Mouse (Mus musculus) c-Kit-positive CD71-negative TER-119-negative erythroid progenitor cells, embryonic 14.5 days (primary cell): ENCODE results near the gene A930017K11Rik.

ENCODE experiments used
- DNase-seq: peaks from one replicate; pipeline ENCODE4 v3.0.0-alpha.2; 2013; ENCODE audit warnings: low read depth

The A930017K11Rik gene

DNA sequence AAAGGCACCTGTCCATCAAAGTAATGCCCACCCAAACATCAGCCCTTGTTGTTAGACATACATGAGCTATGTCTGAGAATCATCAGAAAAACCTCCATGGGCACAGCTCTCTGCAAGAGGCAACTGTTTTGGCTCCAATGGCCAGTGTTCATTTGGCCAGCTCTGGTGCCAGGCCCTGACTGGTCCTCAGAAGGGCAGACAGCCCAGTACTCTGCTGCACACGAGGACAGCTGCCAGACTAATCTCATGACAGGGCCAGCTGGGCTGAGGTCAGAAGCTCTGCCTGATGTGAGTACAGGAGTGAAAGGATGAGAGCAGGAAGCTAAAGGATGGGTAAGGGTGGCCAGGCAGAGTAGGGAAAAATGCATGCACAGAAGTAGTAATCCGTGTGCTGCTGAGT, 27.0 kb downstream of the A930017K11Rik start:
- no peak for DNase-seq

DNA sequence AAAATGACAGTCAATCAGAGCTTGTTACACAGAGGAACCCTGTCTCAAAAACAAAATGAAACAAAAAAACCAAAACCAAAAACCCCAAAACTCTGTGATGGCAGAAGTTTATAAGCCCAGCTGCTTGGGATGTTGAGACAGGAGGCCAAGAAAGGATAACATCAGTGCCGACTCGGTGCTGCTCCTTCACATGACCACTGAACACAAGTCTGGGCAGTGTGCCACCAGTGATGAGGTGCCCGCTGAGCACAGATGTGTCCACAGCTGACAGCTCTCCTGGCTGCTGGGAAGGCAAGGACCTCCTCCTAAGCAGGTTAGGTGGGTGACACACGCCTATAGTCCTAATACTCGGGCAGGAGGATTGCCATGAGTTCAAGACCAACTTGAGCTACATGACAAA, 30.2 kb downstream of the A930017K11Rik start:
- DNase-seq: no peak

GRCm38 (mm10) chr17:25919786-25920642, 32.4 kb downstream of the A930017K11Rik start:
- DNase-seq: peak; percentile 98

- DNase-seq: no peak
Observed at GRCm38 (mm10) chr17:25919144-25919785, 33.1 kb downstream of the A930017K11Rik start, which contains the start of gene Rab40c. Rab40c (minus strand) TSS chr17:25919727.

GRCm38 (mm10) chr17:25918037-25918750, 34.2 kb downstream of the A930017K11Rik start:
- no peak for DNase-seq

DNA sequence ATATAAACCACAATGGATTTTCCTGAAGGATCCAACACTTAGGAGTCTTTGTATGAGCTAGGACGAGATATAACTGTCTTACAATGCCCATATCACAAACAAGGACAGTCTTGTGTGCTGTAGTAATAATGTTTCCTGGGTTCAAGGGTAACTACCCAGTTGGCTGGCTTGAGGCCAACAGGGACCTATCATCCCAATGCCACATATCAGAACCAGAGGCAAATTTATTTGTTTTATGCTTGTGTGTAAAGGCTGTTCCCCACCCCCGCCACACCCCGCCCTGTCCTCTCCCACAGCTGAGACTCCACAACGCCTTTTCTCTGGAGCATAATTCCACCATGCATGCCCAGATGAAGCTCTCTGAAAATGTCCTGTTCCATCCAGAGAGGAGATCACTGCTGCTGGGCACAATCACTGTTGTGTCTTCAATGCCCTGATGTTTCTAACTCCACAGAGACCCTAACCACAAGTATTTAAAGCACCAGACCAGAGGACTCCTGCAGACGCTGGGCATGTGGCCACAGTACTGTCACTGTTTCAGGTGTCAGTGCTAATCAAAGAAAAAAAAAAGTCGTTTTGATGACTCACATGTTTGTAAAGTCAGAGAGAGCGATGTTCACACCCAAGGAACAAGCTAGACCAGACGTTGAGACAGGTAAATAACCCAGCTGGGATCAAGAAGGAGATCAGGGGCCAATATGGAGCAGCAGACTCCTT, 35.3 kb downstream of the A930017K11Rik start:
- DNase-seq: no peak

DNA sequence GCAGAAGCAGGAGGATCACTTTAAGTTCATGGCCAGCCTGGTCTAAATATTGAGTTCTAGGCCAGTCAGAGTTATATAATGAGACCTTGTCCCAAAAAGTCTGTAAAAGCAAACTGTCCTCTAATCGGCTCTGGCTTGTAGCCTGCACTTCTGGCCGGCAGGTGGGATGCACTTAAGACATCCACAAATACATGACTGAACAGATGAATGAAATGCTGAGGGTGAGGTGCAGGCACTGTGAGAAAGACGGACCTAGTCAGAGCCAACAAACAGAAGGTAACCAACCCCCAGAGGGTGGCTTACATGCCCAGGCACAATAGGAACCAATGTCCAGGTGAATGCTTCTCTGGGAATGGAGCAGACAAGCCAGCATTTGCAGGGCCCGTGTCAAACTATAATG, 38.1 kb downstream of the A930017K11Rik start:
- no peak for DNase-seq

DNA sequence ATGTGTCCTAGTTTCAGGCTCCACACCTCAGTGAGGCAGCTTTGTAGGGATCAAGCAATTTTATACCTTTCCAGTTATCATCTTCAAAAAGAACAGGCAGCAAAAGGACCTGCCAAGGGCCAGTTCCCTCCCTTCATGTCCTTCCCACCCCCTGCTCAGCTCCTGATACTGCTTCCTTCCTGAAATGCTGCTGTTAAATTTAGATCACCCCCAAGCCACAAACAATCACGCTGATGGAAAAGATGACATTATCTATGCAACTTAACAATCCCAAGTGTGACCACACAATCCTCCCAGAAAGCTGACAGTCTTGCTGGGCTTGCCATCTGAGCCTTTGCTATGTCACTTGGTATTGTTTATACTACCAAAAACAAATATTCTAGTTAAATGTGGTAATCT, 38.5 kb downstream of the A930017K11Rik start:
- no peak for DNase-seq

DNA sequence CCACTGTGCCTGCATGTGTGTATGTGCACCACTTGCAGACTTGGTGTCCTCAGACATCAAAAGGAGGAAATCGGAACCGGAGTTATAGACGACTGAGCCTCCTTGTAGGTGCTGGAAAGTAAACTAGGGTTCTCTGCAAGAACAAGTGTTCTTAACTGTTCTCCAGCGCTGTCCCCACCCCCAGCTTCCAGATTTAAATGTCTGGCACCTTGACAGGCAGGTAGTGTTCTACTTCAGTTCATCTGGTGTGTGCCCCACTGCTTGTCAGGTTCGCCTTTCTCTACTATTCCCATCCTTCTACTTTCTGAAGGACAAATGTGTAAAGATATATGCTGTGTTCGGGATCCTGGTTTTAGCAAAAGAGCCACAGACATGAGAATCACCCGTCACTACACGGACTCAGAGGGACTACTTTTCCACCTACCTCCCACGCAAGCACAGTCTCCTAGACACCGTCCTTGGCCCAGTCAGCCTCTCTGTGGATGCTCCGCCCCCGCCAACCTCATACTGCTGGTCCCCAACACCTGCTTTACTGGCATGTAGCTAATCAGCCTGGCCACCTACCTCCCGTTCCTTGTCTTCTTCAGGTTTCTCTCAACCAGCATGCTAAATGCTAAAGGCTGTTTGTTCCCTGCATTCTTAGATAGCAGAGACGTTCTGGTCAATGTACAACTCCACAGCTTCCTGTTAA, 39.0 kb downstream of the A930017K11Rik start:
- no peak for DNase-seq

- no peak for DNase-seq
Observed at GRCm38 (mm10) chr17:25911816-25912215, 40.5 kb downstream of the A930017K11Rik start.

GRCm38 (mm10) chr17:25907640-25908039, 44.7 kb downstream of the A930017K11Rik start:
- DNase-seq: no peak

- no peak for DNase-seq
Observed at GRCm38 (mm10) chr17:25903061-25903460, 49.3 kb downstream of the A930017K11Rik start.

GRCm38 (mm10) chr17:25900193-25900592, 52.2 kb downstream of the A930017K11Rik start:
- no peak for DNase-seq
